Mouse (Mus musculus) C2C12 (cell line): ENCODE data around the gene Eif2b1.

ENCODE experiments used
- CEBPB ChIP-seq: IDR thresholded peaks from one replicate; pipeline ENCODE4 v1.6.1; 2011; ENCODE audit warnings: low read depth, mild to moderate bottlenecking, control low read depth, moderate library complexity
- CTCF ChIP-seq: IDR thresholded peaks from one replicate; pipeline ENCODE4 v1.5.1; 2011; ENCODE audit not compliant: control insufficient read depth, insufficient read depth, insufficient read length
- FOSL1 ChIP-seq: IDR thresholded peaks from one replicate; pipeline ENCODE4 v1.8.0; 2011; ENCODE audit warnings: mild to moderate bottlenecking, low read length; ENCODE audit not compliant: poor library complexity, insufficient read depth, severe bottlenecking
- MAX ChIP-seq: IDR thresholded peaks from one replicate; pipeline ENCODE4 v1.6.1; 2011; ENCODE audit warnings: mild to moderate bottlenecking, control low read depth
- MYOD1 ChIP-seq: IDR thresholded peaks from one replicate; pipeline ENCODE4 v1.6.1; 2011; ENCODE audit warnings: low read depth; ENCODE audit not compliant: control insufficient read depth, insufficient read length
- MYOG ChIP-seq: IDR thresholded peaks from one replicate; pipeline ENCODE4 v1.6.1; 2011; ENCODE audit not compliant: control insufficient read depth, insufficient read length; ENCODE audit errors: extremely low read depth
- USF1 ChIP-seq: IDR thresholded peaks from one replicate; pipeline ENCODE4 v1.6.1; 2011; ENCODE audit warnings: low read depth, mild to moderate bottlenecking, control low read depth, moderate library complexity

GRCm38 (mm10) chr5:124575467-124575866, 3.5 kb downstream of the Eif2b1 start:
- TF ChIP-seq CTCF (no peak), FOSL1 (no peak), USF1 (no peak), MYOD1 (no peak), MYOG (no peak), CEBPB (no peak), MAX (no peak)
